Mouse (Mus musculus): ENCODE data around the gene Btbd35f25.
"Not testable (repeated sequence)": the region's sequence is repeated elsewhere in the genome, so short reads cannot be mapped to it uniquely, and the experiment has no call there.

Gene Btbd35f25

GRCm38 (mm10) chrX:31717056-31717455 is at the start of gene Btbd35f25:
Gene Btbd35f25 (minus strand): TSS chrX:31717156.
- not testable (repeated sequence) for DNase-seq (ENCODE audit: low read depth)

DNA sequence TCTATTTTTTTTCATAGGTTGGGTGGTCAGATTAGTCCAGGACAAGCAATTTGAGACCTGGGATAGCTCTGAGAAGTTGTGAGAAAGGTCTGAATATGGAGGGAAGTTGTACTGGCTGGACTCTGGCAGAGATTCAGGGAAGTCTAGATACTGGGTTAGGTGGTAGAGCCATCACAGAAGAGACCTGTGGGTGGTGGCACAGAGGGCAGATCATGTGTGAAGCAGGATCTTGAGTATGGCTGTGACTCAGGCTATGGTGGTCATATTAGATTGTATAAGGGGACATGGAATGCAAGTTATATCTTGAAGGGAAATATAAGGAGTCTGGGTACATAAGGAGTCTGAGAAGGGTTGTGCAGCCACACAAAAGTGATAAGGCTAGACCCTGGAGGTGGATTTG is 49.3 kb upstream of the Btbd35f25 start:
- DNase-seq (ENCODE audit: low read depth): no peak

DNA sequence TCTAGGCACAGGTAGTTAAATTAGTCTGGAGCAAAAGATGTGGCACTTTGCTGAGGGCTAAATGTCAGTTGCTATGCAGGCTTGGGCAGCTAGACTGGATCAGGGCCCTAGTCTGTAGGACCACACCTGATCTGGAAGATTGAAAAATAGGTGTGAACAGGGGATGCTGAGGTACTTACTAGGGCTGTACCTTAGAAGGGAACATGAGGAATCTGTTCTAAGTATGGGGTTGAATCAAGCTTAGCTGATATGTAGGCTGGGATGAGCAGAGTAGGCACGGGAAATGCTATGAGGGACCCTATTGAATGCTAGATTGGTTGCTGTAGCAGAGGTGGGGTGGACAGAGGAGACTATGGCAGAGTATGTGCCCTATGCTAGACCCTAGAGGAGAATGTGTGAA is 47.0 kb upstream of the Btbd35f25 start:
- no peak for DNase-seq (ENCODE audit: low read depth)

DNA sequence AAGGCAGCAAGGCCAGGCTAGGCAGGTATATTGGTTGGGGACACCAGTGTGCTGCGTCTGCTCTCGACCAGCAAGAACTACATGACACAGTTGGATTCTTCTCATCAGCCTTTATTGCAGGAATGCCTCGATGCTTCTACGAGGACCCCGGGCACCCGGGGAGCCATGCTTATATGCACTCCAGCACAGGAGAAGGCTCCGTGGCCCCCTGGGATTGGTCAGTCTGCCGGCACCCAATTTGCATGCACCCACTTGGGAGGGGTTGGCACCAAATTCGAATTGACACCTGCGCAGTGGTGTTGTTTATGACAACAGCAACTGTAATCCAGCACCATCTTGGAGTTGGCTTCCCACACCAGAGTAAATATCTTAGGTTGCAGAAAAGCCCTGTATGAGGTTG is 28.1 kb upstream of the Btbd35f25 start:
- no peak for DNase-seq (ENCODE audit: low read depth)

DNA sequence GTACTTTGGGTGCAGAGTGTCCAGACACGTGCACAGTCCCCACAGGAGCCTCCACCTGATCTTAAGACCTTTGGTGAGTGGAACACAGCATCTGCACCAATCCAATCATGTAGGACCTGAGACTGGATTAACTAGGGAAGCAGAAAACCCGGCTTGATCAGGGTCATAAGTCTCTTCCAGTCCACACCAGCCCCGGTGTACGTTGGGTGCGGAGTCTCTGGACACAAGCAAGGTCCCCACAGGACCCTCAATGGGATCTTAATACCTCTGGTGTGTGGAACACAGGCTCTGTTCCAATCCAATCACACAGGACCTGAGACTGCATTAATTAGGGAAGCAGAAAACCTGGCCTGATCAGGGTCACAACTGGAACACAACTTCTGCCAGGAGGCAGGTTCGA is 20.0 kb upstream of the Btbd35f25 start:
- DNase-seq (ENCODE audit: low read depth): no peak
